Mouse (Mus musculus) bone marrow, adult 2 months (tissue): ENCODE measurements around the gene Erp44.

Experiments
- CTCF ChIP-seq: fragments of 200-500 bp; IDR thresholded peaks from 2 replicates; pipeline ENCODE4 v1.5.1; 2011; ENCODE audit warnings: low read length, control low read depth; ENCODE audit not compliant: control insufficient read depth, insufficient read depth
- POLR2A ChIP-seq: fragments of 200-500 bp; IDR thresholded peaks from 2 replicates; pipeline ENCODE4 v1.6.1; 2011; ENCODE audit warnings: low read depth, mild to moderate bottlenecking, control low read depth, low read length, borderline replicate concordance; ENCODE audit not compliant: control insufficient read depth

GRCm38 (mm10) chr4:48279498-48280134 lies at the start of gene Erp44, which contains the start of gene Invs:
- TF ChIP-seq CTCF: no peak
- peak; percentile 58; the same call in 1 of the 2 replicates for TF ChIP-seq POLR2A
